Mouse (Mus musculus) kidney, postnatal 4 days (tissue): ENCODE results near the gene Aldh8a1.
"Not testable (repeated sequence)": the region's sequence is repeated elsewhere in the genome, so short reads cannot be mapped to it uniquely, and the experiment has no call there.

Source experiments
- DNase-seq, 2 experiments: peaks; one replicate each; pipeline ENCODE4 v3.0.0; 2021; ENCODE audit warnings: mixed read lengths in 2 of 2

Aldh8a1 gene

GRCm38 (mm10) chr10:21369586-21369985 is 7.5 kb upstream of the Aldh8a1 start:
- no peak for DNase-seq

GRCm38 (mm10) chr10:21372271-21372670 is 4.8 kb upstream of the Aldh8a1 start:
- no peak for DNase-seq

- peak; percentile 39 to 41 for DNase-seq
Observed at GRCm38 (mm10) chr10:21378196-21378944, 1.3 kb downstream of the Aldh8a1 start.

GRCm38 (mm10) chr10:21382914-21383313 is 5.8 kb downstream of the Aldh8a1 start:
- peak in 1 of 2 experiments; percentile 41 for DNase-seq

- no peak for DNase-seq
Observed at GRCm38 (mm10) chr10:21385111-21385663, 8.1 kb downstream of the Aldh8a1 start.

GRCm38 (mm10) chr10:21389075-21389474 is 12.0 kb downstream of the Aldh8a1 start:
- DNase-seq = no peak

- no peak for DNase-seq
Observed at GRCm38 (mm10) chr10:21390440-21390839, 13.3 kb downstream of the Aldh8a1 start.

GRCm38 (mm10) chr10:21391286-21391685 is 14.2 kb downstream of the Aldh8a1 start:
- DNase-seq = no peak

- no peak for DNase-seq
Observed at GRCm38 (mm10) chr10:21393390-21393789, 16.3 kb downstream of the Aldh8a1 start.

- DNase-seq = no peak
Observed at GRCm38 (mm10) chr10:21395426-21396139, 18.5 kb downstream of the Aldh8a1 start.

GRCm38 (mm10) chr10:21398873-21399425 is 21.9 kb downstream of the Aldh8a1 start:
- DNase-seq = not testable (repeated sequence)

- no peak for DNase-seq
Observed at GRCm38 (mm10) chr10:21399622-21400021, 22.5 kb downstream of the Aldh8a1 start.

GRCm38 (mm10) chr10:21400031-21400430 is 22.9 kb downstream of the Aldh8a1 start:
- DNase-seq = peak in 1 of 2 experiments; percentile 33

GRCm38 (mm10) chr10:21400453-21400852 is 23.4 kb downstream of the Aldh8a1 start:
- no peak for DNase-seq

GRCm38 (mm10) chr10:21401259-21401658 is 24.2 kb downstream of the Aldh8a1 start:
- DNase-seq = no peak

- DNase-seq = no peak
Observed at GRCm38 (mm10) chr10:21404822-21405221, 27.7 kb downstream of the Aldh8a1 start.

GRCm38 (mm10) chr10:21405707-21406534 is 28.8 kb downstream of the Aldh8a1 start:
- DNase-seq = peak in 1 of 2 experiments; percentile 29

- no peak for DNase-seq
Observed at GRCm38 (mm10) chr10:21410711-21411110, 33.6 kb downstream of the Aldh8a1 start.

GRCm38 (mm10) chr10:21411621-21412205 is 34.6 kb downstream of the Aldh8a1 start:
- no peak for DNase-seq

GRCm38 (mm10) chr10:21415031-21415430 is 37.9 kb downstream of the Aldh8a1 start:
- no peak for DNase-seq

GRCm38 (mm10) chr10:21416184-21416583 is 39.1 kb downstream of the Aldh8a1 start:
- no peak for DNase-seq

GRCm38 (mm10) chr10:21419188-21419587 is 42.1 kb downstream of the Aldh8a1 start:
- DNase-seq = no peak
